Mouse (Mus musculus) left cerebral cortex, adult 2 months (tissue): Measurements from ENCODE around the gene Nisch. TPM values are rescaled to one million over a fixed set of nuclear protein-coding genes. Genes with fewer than 3 reads are reported as not detected.

Experiments
- DNase-seq, 2 experiments: peaks; one replicate each; pipeline ENCODE4 v3.0.0; 2021 to 2022; ENCODE audit warnings: low spot score in 2 of 2, mixed read lengths in 1 of 2; ENCODE audit errors: extremely low spot score in 1 of 2
- H3K27ac ChIP-seq: fragments of 200-600 bp; 2 replicates; pipeline ENCODE4 v1.8.1; 2022
- H3K4me3 ChIP-seq: fragments of 200-600 bp; 2 replicates; pipeline ENCODE4 v1.8.1; 2022
- CTCF ChIP-seq: fragments of 200-600 bp; IDR thresholded peaks from 2 replicates; pipeline ENCODE4 v1.8.1; 2022; ENCODE audit warnings: antibody characterized with exemption, mild to moderate bottlenecking, moderate library complexity
- intact Hi-C: fragments of 180-260 bp; cut with DNase I; formaldehyde crosslinking; loops from one replicate; pipeline ENCODE4 v1.15.1; 2025
- total RNA-seq, 2 experiments: library from RNA; stranded (reverse); gene quantifications; 2 replicates each; pipeline ENCODE4 v1.2.3; 2021

Gene Nisch
- total RNA-seq, 2 experiments from 2014 or later = 387 to 407 TPM

DNA sequence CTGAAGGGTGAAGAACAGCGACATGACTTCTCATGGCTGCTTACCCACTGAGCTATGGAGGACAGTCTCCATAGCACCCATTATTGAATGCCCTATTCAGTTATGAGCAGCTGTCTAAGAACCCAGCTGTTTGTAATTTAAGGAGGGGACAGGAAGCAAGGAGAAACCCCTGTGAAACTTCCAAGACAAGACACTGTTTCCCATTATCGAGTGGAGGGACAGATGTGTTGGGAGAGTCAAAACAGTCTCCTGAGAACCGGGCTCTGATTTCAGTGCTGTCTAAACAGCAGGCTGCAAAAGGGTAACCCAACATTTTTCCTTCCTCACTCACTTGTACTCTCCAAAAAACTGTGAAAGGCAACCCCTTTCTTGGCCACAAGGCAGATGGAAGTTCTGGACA lies 23.8 kb upstream of the Nisch start:
- intact Hi-C loops = no loop called here
- DNase-seq = no peak
- no peak overlapping the region for H3K27ac ChIP-seq
- no peak for TF ChIP-seq CTCF
- H3K4me3 ChIP-seq = no peak overlapping the region

DNA sequence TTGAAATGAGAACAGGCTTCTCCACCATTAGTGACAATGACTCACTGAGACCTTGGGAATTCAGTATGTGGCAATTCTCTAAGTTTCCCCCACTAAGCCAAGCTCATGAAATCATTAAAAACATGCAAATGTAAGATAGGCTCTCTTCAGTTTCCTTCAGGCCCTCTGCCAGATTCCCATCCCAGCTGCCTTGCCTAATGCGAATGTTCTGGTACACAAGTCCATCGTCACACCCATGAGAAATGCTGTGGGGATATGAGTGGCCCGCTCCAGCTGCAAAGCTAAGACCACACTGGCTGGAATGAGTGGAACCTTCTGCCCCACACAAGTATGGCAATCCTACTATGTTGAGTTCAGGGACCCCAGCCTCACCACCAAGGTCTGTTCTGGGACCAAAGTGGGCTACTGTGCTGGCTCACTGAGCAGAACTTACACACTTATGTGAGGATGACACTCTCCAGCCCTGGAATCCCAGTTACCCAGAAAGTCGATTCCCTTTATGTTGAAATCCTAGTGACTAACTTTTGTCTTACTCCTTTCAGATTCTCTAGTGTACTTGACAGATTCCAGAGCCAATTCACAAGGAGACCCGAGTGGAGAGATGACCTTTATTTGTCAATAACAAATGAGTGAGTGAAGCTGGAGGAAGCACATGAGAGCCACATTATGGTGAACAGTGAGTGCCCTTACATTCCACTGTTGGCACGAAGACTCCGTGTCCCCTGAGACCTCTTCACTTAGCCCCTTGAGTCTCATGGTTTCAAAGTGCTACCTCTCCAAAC lies 20.5 kb upstream of the Nisch start:
- DNase-seq = no peak
- intact Hi-C loops = no loop called here
- no peak overlapping the region for H3K27ac ChIP-seq
- H3K4me3 ChIP-seq = no peak overlapping the region
- no peak for TF ChIP-seq CTCF

DNA sequence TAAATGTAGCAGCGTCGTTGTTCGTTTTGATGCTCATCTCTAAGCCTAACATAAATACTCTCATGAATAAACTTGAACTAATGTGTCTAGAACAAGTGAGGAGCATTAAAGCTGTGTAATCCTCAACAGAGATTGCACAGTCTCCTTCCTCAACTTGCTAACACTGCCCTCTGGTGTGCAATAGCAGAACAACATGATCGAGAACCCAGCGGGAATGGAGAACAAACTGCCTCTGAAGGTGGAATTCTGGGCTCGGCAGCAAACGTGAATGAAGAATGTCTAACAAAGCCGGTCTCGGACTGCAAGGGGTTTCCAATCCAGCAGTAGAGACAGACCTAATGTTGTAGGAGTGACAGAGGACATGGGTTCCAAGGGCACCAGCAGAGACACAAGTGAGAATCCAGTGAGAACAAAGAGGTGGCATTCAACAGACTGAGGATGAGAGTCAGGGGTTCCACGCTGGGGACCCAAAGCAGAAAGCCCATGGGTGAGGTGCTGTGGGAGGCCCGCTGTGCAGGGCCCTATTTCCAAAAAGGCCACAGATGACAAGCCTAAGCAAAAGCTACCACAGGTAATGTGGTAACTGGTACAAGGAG lies 17.3 kb upstream of the Nisch start:
- DNase-seq = peak; percentile 80 to 86
- TF ChIP-seq CTCF = peak; percentile 79
- Histone ChIP-seq H3K4me3 (no peak overlapping the region), H3K27ac (0 out of 2 replicates have a peak overlapping the region, but pooled peaks have one; percentile 18)
- intact Hi-C loops = loop anchor here (1.0 kb wide), 1 partner anchor 19 kb away; no protein-coding TSS in a partner anchor

DNA sequence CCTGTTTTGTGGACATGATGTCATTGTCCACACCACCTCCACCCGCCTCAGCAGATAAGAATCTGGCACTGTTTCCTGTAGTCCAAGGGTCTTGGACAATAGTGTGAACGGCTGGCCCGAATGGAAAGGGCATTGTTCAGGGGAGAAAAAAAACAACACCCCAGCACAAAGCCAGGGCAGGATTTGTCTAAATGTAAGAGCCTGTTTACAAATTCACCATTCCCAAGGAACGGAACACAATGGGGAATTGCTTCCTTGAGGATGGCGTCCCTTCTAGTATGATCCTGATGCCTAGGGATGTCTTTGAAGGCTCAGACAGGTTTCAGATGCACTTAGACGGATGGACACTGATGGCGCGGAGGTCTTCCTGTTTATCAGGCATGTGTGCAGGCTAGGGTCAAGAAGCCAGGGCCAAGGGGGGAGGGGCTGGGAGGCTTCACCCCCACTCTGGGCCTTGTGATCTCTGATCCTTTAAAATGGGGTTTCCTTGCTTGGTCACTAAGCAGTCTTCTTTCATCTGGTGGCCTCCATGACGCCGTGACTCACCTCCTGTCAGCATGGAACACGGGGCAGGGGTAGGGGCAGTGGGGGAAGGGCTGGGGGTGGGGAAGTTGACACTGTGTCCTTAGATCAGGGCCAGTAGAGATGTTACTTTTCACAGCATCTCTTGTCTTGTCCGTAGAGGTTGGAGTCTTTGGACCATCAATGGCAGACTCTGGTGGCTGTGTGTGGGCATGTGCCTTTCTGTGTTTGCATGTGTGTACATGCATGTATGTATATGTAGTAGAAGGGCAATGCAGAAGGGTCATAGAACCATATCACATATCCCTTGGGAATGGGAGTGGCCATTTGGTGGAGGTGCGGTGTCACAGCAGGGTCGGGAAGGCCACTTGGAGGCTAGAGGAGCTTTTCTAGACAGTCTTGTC lies 16.6 kb upstream of the Nisch start:
- intact Hi-C loops = no loop called here
- Histone ChIP-seq H3K27ac (peak overlapping the region; percentile 18; the same call in 1 of the 2 replicates), H3K4me3 (no peak overlapping the region)
- TF ChIP-seq CTCF = no peak
- DNase-seq = no peak

DNA sequence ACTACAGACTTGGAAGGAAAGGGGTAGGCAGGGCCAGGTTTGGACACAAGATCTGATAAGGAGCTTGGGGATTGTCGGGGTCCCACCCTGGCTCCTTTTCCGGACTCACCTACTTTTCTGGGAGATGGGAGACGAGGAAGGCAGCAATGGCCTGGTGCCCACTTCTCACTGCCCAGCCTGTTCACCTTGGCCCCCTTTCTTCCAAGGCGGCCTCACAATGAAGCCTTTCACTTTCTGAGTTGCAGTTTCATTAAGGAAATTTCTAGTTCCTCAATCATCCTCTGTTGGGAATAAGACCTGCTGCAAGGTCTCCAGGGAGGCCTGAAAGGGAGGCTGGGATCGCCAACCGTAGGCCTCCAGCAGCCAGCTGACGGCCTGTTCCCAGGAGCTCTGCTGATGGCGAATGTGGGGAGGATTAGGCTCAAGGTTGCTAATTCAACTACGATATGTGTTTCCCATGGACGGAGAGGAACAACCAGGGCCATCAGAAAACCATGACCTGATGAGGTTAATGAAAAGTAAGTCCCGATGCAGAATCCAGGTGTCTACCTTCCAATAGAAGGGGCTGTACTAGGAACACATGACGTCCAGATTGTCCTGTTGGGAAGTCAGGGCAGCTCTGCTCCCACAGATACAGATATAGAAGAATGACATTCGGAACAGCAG lies 15.8 kb upstream of the Nisch start:
- no peak for DNase-seq
- TF ChIP-seq CTCF = no peak
- no peak overlapping the region; the same call in 1 of the 2 replicates for H3K27ac ChIP-seq
- intact Hi-C loops = no loop called here
- no peak overlapping the region for H3K4me3 ChIP-seq

DNA sequence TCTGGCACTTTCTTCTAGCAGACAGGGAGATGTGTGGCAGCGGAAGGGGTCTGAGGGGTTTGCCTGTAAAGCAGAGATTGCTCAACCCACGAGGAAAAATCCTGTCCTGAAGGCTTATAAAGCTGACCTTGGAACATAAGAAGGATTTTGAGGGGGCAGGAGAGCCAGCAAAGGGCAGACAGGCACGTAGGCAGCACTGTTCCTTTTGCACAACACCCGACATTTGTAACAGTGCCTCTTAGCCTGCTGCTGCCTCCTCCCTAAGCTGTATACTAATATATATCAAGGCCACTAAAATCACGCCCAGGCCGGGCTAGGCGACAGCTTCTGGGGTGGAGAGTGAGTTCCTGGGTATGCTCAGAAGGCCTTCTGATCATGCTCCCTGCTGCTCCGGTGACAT lies 13.7 kb upstream of the Nisch start:
- Histone ChIP-seq H3K27ac (no peak overlapping the region), H3K4me3 (no peak overlapping the region)
- intact Hi-C loops = no loop called here
- DNase-seq = no peak
- no peak for TF ChIP-seq CTCF

DNA sequence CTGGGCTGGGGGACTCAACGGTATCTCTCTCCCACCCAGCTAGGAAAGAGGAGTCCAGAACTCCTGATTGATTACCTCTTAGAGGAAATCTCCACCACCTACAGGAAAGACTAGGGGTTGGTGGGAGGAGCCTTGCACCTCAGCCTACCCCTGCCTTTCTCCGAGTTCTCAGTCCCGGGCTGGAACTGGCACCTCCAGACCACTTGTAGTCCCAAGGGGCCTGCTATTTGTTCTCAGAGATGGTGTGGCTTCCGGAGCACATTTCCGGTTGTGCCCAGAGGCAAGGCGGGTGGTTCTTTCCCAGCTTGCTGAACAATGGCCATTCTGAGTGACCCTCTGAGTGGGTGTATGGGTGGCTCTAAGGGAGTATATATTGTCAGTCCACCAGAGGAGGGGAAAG lies 11.5 kb upstream of the Nisch start:
- DNase-seq = no peak
- intact Hi-C loops = no loop called here
- no peak overlapping the region for H3K27ac ChIP-seq
- no peak overlapping the region for H3K4me3 ChIP-seq
- no peak for TF ChIP-seq CTCF

DNA sequence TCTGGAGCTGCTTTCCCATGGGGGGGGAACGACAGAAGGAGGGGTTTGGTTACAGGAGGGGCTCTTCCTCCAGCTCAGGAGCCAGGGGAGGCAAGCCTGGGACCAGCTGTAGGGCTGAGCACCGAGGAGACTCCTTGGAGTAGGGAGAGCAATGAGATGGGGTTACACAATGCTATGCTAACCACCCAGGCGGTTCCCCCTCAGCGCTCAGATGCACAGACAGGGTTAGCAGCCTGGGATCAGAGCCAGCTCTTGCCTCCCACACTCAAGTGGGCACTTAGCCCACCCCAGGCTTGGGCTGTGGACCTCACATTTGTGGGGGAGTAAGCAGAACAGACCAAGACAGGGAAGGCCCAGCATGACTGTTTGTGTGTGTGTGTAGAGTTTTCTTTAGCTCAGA lies 10.2 kb upstream of the Nisch start:
- peak; percentile 44 to 55 for DNase-seq
- intact Hi-C loops = no loop called here
- Histone ChIP-seq H3K4me3 (no peak overlapping the region), H3K27ac (no peak overlapping the region)
- TF ChIP-seq CTCF = no peak

DNA sequence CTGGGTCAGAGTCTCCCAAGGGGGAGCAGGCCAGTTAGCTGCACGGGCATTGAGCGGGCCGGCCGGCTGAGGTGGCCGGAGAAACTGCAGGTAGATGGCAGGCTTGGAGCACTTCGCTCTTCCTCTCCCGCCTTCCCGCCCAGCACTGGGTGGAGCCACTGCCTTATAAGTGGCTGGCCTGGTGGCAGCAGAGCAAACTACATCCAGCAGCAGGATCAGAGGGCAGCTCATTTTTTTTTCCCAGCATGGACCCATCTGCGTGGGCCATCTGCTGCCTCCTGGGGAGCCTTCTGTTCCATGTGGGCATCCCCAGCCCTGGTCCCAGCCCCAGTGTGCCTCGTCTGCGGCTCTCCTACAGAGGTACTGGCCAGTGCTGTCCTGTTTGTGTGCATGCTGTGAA lies 920 bp upstream of the Nisch start, which contains the start of gene Sema3g:
Sema3g (plus strand) TSS at position 195 of the 400 bp plus-strand sequence.
- DNase-seq = no peak
- intact Hi-C loops = no loop called here
- Histone ChIP-seq H3K27ac (0 out of 2 replicates have a peak within 1 kb of the TSS, but pooled peaks have one; percentile 11), H3K4me3 (peak within 1 kb of the TSS; percentile 9; the same call in 1 of the 2 replicates)
- TF ChIP-seq CTCF = peak; percentile 56

DNA sequence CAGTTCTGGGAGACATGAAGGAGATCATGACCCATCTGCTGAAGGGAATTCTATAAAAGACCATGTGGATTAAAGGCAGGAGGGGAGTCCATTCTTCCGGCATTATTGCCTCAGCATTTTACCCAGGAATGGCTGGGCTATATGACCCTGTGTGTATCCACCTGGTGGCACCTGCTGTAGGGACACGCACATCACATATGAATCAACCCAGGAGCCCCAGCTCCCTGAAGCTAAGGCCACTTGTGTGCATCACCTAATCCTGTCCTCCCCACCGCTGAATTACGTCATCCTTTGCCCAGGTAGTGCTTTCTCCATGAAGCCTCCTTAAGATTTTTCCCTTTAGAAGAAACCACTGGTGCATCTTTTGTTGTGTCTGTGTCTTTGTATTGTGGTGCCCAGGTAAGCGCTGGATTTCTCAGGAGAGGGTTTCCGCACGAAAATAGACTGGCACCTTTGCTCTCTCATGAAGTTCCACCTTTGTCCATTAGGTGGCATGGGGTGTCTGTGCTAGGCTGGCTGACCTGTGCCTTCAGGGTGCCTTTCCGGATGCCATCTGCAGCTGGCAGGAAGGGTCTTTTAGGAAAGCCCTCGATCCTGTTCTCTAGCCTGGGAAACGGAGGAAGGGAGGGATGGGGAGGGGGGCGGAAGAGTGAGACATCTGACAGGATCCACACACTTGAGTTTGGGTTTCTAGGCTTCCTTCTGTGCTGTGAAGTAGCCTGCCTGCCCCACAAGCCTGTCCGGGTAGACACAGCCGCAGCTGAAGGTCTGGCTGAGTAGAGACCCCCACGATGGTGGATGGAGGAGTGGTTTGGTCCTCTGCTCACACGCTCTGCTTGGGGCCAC lies 1.4 kb downstream of the Nisch start:
- peak; percentile 80 for TF ChIP-seq CTCF
- no peak overlapping the region for H3K27ac ChIP-seq
- intact Hi-C loops = loop anchor here (1.0 kb wide), 1 partner anchor 19 kb away; no protein-coding TSS in a partner anchor

More for the DNA sequence above, 1.4 kb downstream of the Nisch start:
- DNase-seq = peak; percentile 52 to 53
- no peak overlapping the region for H3K4me3 ChIP-seq
